Comparison of ENCODE assay signal across 14 mouse cellular contexts in the genomic region with DNA sequence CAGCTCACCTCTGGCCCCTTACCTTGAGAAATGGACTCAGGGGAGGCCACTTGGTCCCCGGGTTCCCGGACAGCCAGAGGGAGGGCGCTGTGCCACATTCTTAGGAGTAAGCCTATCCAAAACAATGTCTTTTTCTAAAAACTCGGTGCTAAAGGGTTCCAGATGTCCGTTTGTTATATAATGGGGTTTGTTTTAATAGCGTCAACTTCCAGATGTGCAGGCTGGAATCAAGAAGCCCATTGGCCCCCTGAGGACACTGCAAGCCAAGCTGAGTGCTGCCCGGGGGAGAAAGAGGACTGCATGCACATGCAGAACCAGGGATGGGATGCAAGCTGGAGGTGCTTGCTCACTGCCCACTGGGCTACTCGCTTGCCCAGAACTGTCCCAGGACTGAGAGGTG. TPM values are rescaled to one million over a fixed set of nuclear protein-coding genes. Genes with fewer than 3 reads are reported as not detected.
DNase-seq lines count a peak whose midpoint lies in the region; ATAC-seq and TF ChIP-seq lines count a peak whose summit lies in the region.
"Had no signal": no experiment of that assay in that cellular context is flagged by ENCODE, and none has a peak within 500 bp of the region (broad histone marks: within the 10 kb centered on the region; RNA-seq: fewer than 3 reads in every experiment).

No protein-coding gene starts in this region.

- peak; percentile 55; the same call in 1 of the 2 replicates for ATAC-seq in lung, embryonic 14.5 days (ENCODE audit: insufficient read depth)
- ATAC-seq in embryonic facial prominence, embryonic 15.5 days (ENCODE audit: insufficient number of reproducible peaks, low FRiP score, low TSS enrichment, low read depth) = peak; percentile 74
- ATAC-seq: forebrain, embryonic 14.5 days; midbrain, embryonic 15.5 days had no signal

- WGBS in lung, embryonic 14.5 days = 43% methylated on average over 8 of the region's 8 CpGs
- 28% methylated on average over 8 of the region's 8 CpGs for WGBS in embryonic facial prominence, embryonic 15.5 days
- 50% methylated on average over 8 of the region's 8 CpGs for WGBS in limb, embryonic 10.5 days

- H3K27ac ChIP-seq in lung, embryonic 14.5 days (ENCODE audit: low read depth) = no peak overlapping the region
- H3K27ac ChIP-seq in embryonic facial prominence, embryonic 15.5 days (replicated peaks) = peak overlapping the region; percentile 28; the same call in 1 of the 2 replicates
- peak overlapping the region; percentile 70 for H3K27ac ChIP-seq in limb, embryonic 10.5 days
- H3K27ac ChIP-seq: hindbrain, embryonic 10.5 days; liver, embryonic 15.5 days; macrophage; midbrain, embryonic 15.5 days had no signal

- H3K4me2 ChIP-seq in lung, embryonic 14.5 days = no peak overlapping the region
- no peak overlapping the region for H3K4me2 ChIP-seq in embryonic facial prominence, embryonic 15.5 days (replicated peaks)
- H3K4me2 ChIP-seq: liver, embryonic 15.5 days; midbrain, embryonic 15.5 days had no signal

- no peaks in the 10 kb centered on the region for H3K36me3 ChIP-seq in lung, embryonic 14.5 days (ENCODE audit: insufficient read depth)
- H3K36me3 ChIP-seq in embryonic facial prominence, embryonic 15.5 days = no peaks in the 10 kb centered on the region
- no peaks in the 10 kb centered on the region for H3K36me3 ChIP-seq in limb, embryonic 10.5 days
- H3K36me3 ChIP-seq: hindbrain, embryonic 10.5 days; liver, embryonic 15.5 days; midbrain, embryonic 15.5 days had no signal

- H3K4me3 ChIP-seq in lung, embryonic 14.5 days (ENCODE audit: low read depth, low read length) = no peak overlapping the region
- H3K4me3 ChIP-seq in embryonic facial prominence, embryonic 15.5 days (replicated peaks) = no peak overlapping the region
- no peak overlapping the region for H3K4me3 ChIP-seq in limb, embryonic 10.5 days
- H3K4me3 ChIP-seq: hindbrain, embryonic 10.5 days; liver, embryonic 15.5 days; midbrain, embryonic 15.5 days had no signal

- no peaks in the 10 kb centered on the region for H3K9me3 ChIP-seq in lung, embryonic 14.5 days (ENCODE audit: low read depth, low read length)
- H3K9me3 ChIP-seq in embryonic facial prominence, embryonic 15.5 days (replicated peaks) = no peaks in the 10 kb centered on the region
- no peaks in the 10 kb centered on the region for H3K9me3 ChIP-seq in limb, embryonic 10.5 days (replicated peaks)
- H3K9me3 ChIP-seq: liver, embryonic 15.5 days; midbrain, embryonic 15.5 days had no signal

- H3K27me3 ChIP-seq in lung, embryonic 14.5 days (ENCODE audit: insufficient read depth, low read length) = no peaks in the 10 kb centered on the region
- no peaks in the 10 kb centered on the region for H3K27me3 ChIP-seq in embryonic facial prominence, embryonic 15.5 days
- no peaks in the 10 kb centered on the region for H3K27me3 ChIP-seq in limb, embryonic 10.5 days (ENCODE audit: low read depth, poor library complexity, severe bottlenecking)
- H3K27me3 ChIP-seq: liver, embryonic 15.5 days; midbrain, embryonic 15.5 days had no signal

- DNase-seq in lung, embryonic 14.5 days = peak; percentile 59
- DNase-seq in lung, postnatal 36 days = no peak
- peak; percentile 48 for DNase-seq in limb, embryonic 10.5 days (ENCODE audit: low spot score)
- no peak for DNase-seq in kidney, postnatal 14 days
- DNase-seq in spleen, postnatal 10 days (ENCODE audit: low spot score in 2 of 2) = no peak
- no peak for DNase-seq in liver
- DNase-seq: cerebellum, adult 18-20 months; spleen, adult 18-20 months had no signal

- no peak overlapping the region for H3K9ac ChIP-seq in lung, embryonic 14.5 days
- H3K9ac ChIP-seq in embryonic facial prominence, embryonic 15.5 days = no peak overlapping the region
- H3K9ac ChIP-seq: liver, embryonic 15.5 days; midbrain, embryonic 15.5 days had no signal

- no peak for TF ChIP-seq CTCF in lung, embryonic 14.5 days (IDR thresholded peaks at IDR 0.05; ENCODE audit: low read depth)

- no peaks in the 10 kb centered on the region for H3K4me1 ChIP-seq in lung, embryonic 14.5 days (ENCODE audit: insufficient read depth)
- H3K4me1 ChIP-seq in embryonic facial prominence, embryonic 15.5 days = peaks cover 21% of the 10 kb centered on the region; the same call in 1 of the 2 replicates
- H3K4me1 ChIP-seq in limb, embryonic 10.5 days = peaks cover 26% of the 10 kb centered on the region
- H3K4me1 ChIP-seq: liver, embryonic 15.5 days; midbrain, embryonic 15.5 days had no signal

RNA-seq across cellular contexts. Expression of a gene that starts 20.2 kb away (rescaled TPM):
- 10.6 and 14.0 TPM in 2 replicates for polyA plus RNA-seq in lung, embryonic 14.5 days (2014; fragmentation: Nextera tagmentation; extraction: Ambion mirVana)
- polyA plus RNA-seq in embryonic facial prominence, embryonic 15.5 days (2015; fragmentation: Nextera tagmentation; extraction: Ambion mirVana) = 51.3 and 51.9 TPM in 2 replicates
- 2.6 and 4.9 TPM in 2 replicates for polyA plus RNA-seq in limb, embryonic 10.5 days (2016; fragmentation: Nextera tagmentation; extraction: Ambion mirVana)
- polyA plus RNA-seq: macrophage had no signal

RNA-seq across cellular contexts. Expression of a gene that starts 51.9 kb away (rescaled TPM):
- polyA plus RNA-seq in lung, embryonic 14.5 days (2014; fragmentation: Nextera tagmentation; extraction: Ambion mirVana) = 1.5 and 2.5 TPM in 2 replicates
- 4.7 and 5.1 TPM in 2 replicates for polyA plus RNA-seq in embryonic facial prominence, embryonic 15.5 days (2015; fragmentation: Nextera tagmentation; extraction: Ambion mirVana)
- polyA plus RNA-seq in limb, embryonic 10.5 days (2016; fragmentation: Nextera tagmentation; extraction: Ambion mirVana) = 0.90 and 1.6 TPM in 2 replicates
- polyA plus RNA-seq: macrophage had no signal

RNA-seq across cellular contexts. Expression of a gene that starts 59.5 kb away (rescaled TPM):
- 12.0 and 13.0 TPM in 2 replicates for polyA plus RNA-seq in lung, embryonic 14.5 days (2014; fragmentation: Nextera tagmentation; extraction: Ambion mirVana)
- polyA plus RNA-seq in embryonic facial prominence, embryonic 15.5 days (2015; fragmentation: Nextera tagmentation; extraction: Ambion mirVana) = 13.2 and 14.3 TPM in 2 replicates
- 5.2 and 7.6 TPM in 2 replicates for polyA plus RNA-seq in limb, embryonic 10.5 days (2016; fragmentation: Nextera tagmentation; extraction: Ambion mirVana)

Comparison
In these comparisons a context has a peak if more than half of its experiments do, and no peak if none do; other contexts are left out.
1. DNase-seq: peak in lung, embryonic 14.5 days (single experiment) and limb, embryonic 10.5 days (single experiment); none in lung, postnatal 36 days (single experiment), kidney, postnatal 14 days (single experiment), spleen, postnatal 10 days (0 of 2) and liver (single experiment).